Mouse (Mus musculus) CH12.LX (cell line): ENCODE data around the gene Mfsd4a.

ENCODE experiments used
- CHD1 ChIP-seq: IDR thresholded peaks from 2 replicates; pipeline ENCODE4 v1.6.1; 2012; ENCODE audit warnings: low read depth, low read length, improper control_type of control experiment, inconsistent platforms
- POLR2A ChIP-seq: IDR thresholded peaks from 2 replicates; pipeline ENCODE4 v1.6.1; 2011; ENCODE audit warnings: low read depth, mild to moderate bottlenecking, improper control_type of control experiment, low read length
- POLR2AphosphoS2 ChIP-seq: IDR thresholded peaks from 2 replicates; pipeline ENCODE4 v1.6.1; 2011; ENCODE audit warnings: low read depth, low read length, improper control_type of control experiment

DNA sequence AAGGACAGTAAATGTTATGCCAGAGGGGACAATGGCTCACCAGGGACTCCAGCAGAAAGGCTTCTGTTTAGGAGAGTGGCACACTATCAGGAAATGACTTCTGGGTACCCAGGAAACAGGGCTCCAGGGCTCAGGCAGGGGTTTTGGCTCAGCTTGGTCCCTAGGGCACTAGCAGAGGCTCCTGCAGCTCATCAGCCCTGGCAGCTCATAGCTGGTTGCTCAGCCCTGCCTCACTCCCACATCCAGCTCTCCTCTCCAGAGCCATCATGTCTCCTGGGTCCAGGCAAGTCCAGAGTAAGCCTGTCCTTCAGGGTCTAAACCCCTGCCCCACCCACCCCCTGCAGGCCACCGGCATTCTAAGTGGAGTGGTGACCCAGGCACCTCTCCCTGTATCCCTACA, 43.5 kb upstream of the Mfsd4a start:
- no peak for TF ChIP-seq POLR2A
- no peak for TF ChIP-seq CHD1
- no peak for TF ChIP-seq POLR2AphosphoS2
